Mouse (Mus musculus): Measurements from ENCODE around the gene Kcnt2. TPM values are rescaled to one million over a fixed set of nuclear protein-coding genes. Genes with fewer than 3 reads are reported as not detected.

Gene Kcnt2
- total and polyA plus RNA-seq, 3 experiments: 0.78 to 4.1 (median 3.6) TPM

- DNase-seq: no peak
- WGBS: 50% methylated on average over 1 of the region's 1 CpGs
- no peaks in the 10 kb centered on the region for H3K36me3 ChIP-seq (ENCODE audit: control insufficient read depth, insufficient read depth, low read length)
- H3K4me3 ChIP-seq: no peak overlapping the region
- intact Hi-C loops (cut with DNase I): no loop called here
- no peak overlapping the region for H3K27ac ChIP-seq
- H3K79me2 ChIP-seq (replicated peaks; ENCODE audit: control insufficient read depth, insufficient read depth, low read length): no peaks in the 10 kb centered on the region
- H3K9ac ChIP-seq (ENCODE audit: low read depth, low read length): no peak overlapping the region
- H3K4me1 ChIP-seq (ENCODE audit: control insufficient read depth, insufficient read depth, low read length): no peaks in the 10 kb centered on the region
- no peaks in the 10 kb centered on the region for H3K27me3 ChIP-seq (ENCODE audit: control insufficient read depth, insufficient read depth, low read length)
- TF ChIP-seq POLR2A (IDR thresholded peaks at IDR 0.05; ENCODE audit: insufficient read depth, low read depth, low read length) (no peak), EP300 (IDR thresholded peaks at IDR 0.05; ENCODE audit: insufficient read depth, low read depth, low read length) (no peak), CTCF (IDR thresholded peaks at IDR 0.05) (no peak)
These were observed 169.8 kb downstream of the Kcnt2 start for GRCm38 (mm10) chr1:140415761-140416160.

GRCm38 (mm10) chr1:140422954-140423353 is 177.0 kb downstream of the Kcnt2 start:
- intact Hi-C loops (cut with DNase I): no loop called here
- no peaks in the 10 kb centered on the region for H3K36me3 ChIP-seq (ENCODE audit: control insufficient read depth, insufficient read depth, low read length)
- H3K4me3 ChIP-seq: no peak overlapping the region
- no peak for DNase-seq
- H3K79me2 ChIP-seq (replicated peaks; ENCODE audit: control insufficient read depth, insufficient read depth, low read length): no peaks in the 10 kb centered on the region
- peak overlapping the region; percentile 54 for H3K27ac ChIP-seq
- TF ChIP-seq CTCF (IDR thresholded peaks at IDR 0.05): no peak
- TF ChIP-seq EP300 (IDR thresholded peaks at IDR 0.05; ENCODE audit: insufficient read depth, low read depth, low read length): no peak
- TF ChIP-seq POLR2A (IDR thresholded peaks at IDR 0.05; ENCODE audit: insufficient read depth, low read depth, low read length): no peak
- no peak overlapping the region for H3K9ac ChIP-seq (ENCODE audit: low read depth, low read length)
- H3K4me1 ChIP-seq (ENCODE audit: control insufficient read depth, insufficient read depth, low read length): no peaks in the 10 kb centered on the region
- H3K27me3 ChIP-seq (ENCODE audit: control insufficient read depth, insufficient read depth, low read length): no peaks in the 10 kb centered on the region

GRCm38 (mm10) chr1:140429284-140429850 is 183.4 kb downstream of the Kcnt2 start:
- TF ChIP-seq EP300 (IDR thresholded peaks at IDR 0.05; ENCODE audit: insufficient read depth, low read depth, low read length) (no peak), CTCF (IDR thresholded peaks at IDR 0.05) (no peak), POLR2A (IDR thresholded peaks at IDR 0.05; ENCODE audit: insufficient read depth, low read depth, low read length) (no peak)
- intact Hi-C loops (cut with DNase I): loop anchor here (5.0 kb wide), 1 partner anchor 257 kb away; no protein-coding TSS in a partner anchor
- no peak overlapping the region for H3K4me3 ChIP-seq
- H3K36me3 ChIP-seq (ENCODE audit: control insufficient read depth, insufficient read depth, low read length): no peaks in the 10 kb centered on the region
- no peak overlapping the region for H3K9ac ChIP-seq (ENCODE audit: low read depth, low read length)
- H3K27me3 ChIP-seq (ENCODE audit: control insufficient read depth, insufficient read depth, low read length): no peaks in the 10 kb centered on the region
- peaks cover 1% of the 10 kb centered on the region for H3K4me1 ChIP-seq (ENCODE audit: control insufficient read depth, insufficient read depth, low read length)
- DNase-seq: no peak
- no peaks in the 10 kb centered on the region for H3K79me2 ChIP-seq (replicated peaks; ENCODE audit: control insufficient read depth, insufficient read depth, low read length)
- WGBS: 43% methylated on average over 2 of the region's 2 CpGs
- H3K27ac ChIP-seq: no peak overlapping the region

GRCm38 (mm10) chr1:140432039-140432438 is 186.1 kb downstream of the Kcnt2 start:
- Histone ChIP-seq H3K9ac (ENCODE audit: low read depth, low read length) (no peak overlapping the region), H3K79me2 (replicated peaks; ENCODE audit: control insufficient read depth, insufficient read depth, low read length) (no peaks in the 10 kb centered on the region), H3K27me3 (ENCODE audit: control insufficient read depth, insufficient read depth, low read length) (no peaks in the 10 kb centered on the region), H3K4me3 (no peak overlapping the region), H3K36me3 (ENCODE audit: control insufficient read depth, insufficient read depth, low read length) (no peaks in the 10 kb centered on the region), H3K27ac (no peak overlapping the region; the same call in 1 of the 2 replicates), H3K4me1 (ENCODE audit: control insufficient read depth, insufficient read depth, low read length) (peaks cover 1% of the 10 kb centered on the region)
- TF ChIP-seq POLR2A (IDR thresholded peaks at IDR 0.05; ENCODE audit: insufficient read depth, low read depth, low read length): no peak
- TF ChIP-seq CTCF (IDR thresholded peaks at IDR 0.05): no peak
- no peak for TF ChIP-seq EP300 (IDR thresholded peaks at IDR 0.05; ENCODE audit: insufficient read depth, low read depth, low read length)
- intact Hi-C loops (cut with DNase I): no loop called here
- DNase-seq: no peak
- 59% methylated on average over 1 of the region's 1 CpGs for WGBS

- no peak overlapping the region for H3K4me3 ChIP-seq
- H3K27me3 ChIP-seq (ENCODE audit: control insufficient read depth, insufficient read depth, low read length): no peaks in the 10 kb centered on the region
- intact Hi-C loops (cut with DNase I): no loop called here
- no peaks in the 10 kb centered on the region for H3K36me3 ChIP-seq (ENCODE audit: control insufficient read depth, insufficient read depth, low read length)
- H3K9ac ChIP-seq (ENCODE audit: low read depth, low read length): no peak overlapping the region
- peaks cover 1% of the 10 kb centered on the region for H3K4me1 ChIP-seq (ENCODE audit: control insufficient read depth, insufficient read depth, low read length)
- H3K79me2 ChIP-seq (replicated peaks; ENCODE audit: control insufficient read depth, insufficient read depth, low read length): no peaks in the 10 kb centered on the region
- no peak for DNase-seq
- TF ChIP-seq POLR2A (IDR thresholded peaks at IDR 0.05; ENCODE audit: insufficient read depth, low read depth, low read length): no peak
- no peak for TF ChIP-seq CTCF (IDR thresholded peaks at IDR 0.05)
- TF ChIP-seq EP300 (IDR thresholded peaks at IDR 0.05; ENCODE audit: insufficient read depth, low read depth, low read length): no peak
- no peak overlapping the region for H3K27ac ChIP-seq
- WGBS: 67% methylated on average over 2 of the region's 2 CpGs
These were observed 188.8 kb downstream of the Kcnt2 start for GRCm38 (mm10) chr1:140434791-140435190.

- TF ChIP-seq EP300 (IDR thresholded peaks at IDR 0.05; ENCODE audit: insufficient read depth, low read depth, low read length) (no peak), CTCF (IDR thresholded peaks at IDR 0.05) (no peak), POLR2A (IDR thresholded peaks at IDR 0.05; ENCODE audit: insufficient read depth, low read depth, low read length) (no peak)
- intact Hi-C loops (cut with DNase I): no loop called here
- Histone ChIP-seq H3K4me1 (ENCODE audit: control insufficient read depth, insufficient read depth, low read length) (no peaks in the 10 kb centered on the region), H3K36me3 (ENCODE audit: control insufficient read depth, insufficient read depth, low read length) (no peaks in the 10 kb centered on the region), H3K79me2 (replicated peaks; ENCODE audit: control insufficient read depth, insufficient read depth, low read length) (no peaks in the 10 kb centered on the region), H3K27ac (no peak overlapping the region), H3K27me3 (ENCODE audit: control insufficient read depth, insufficient read depth, low read length) (no peaks in the 10 kb centered on the region), H3K9ac (ENCODE audit: low read depth, low read length) (no peak overlapping the region), H3K4me3 (no peak overlapping the region)
- 41% methylated on average over 5 of the region's 5 CpGs for whole genome bisulfite sequencing
- no peak for DNase-seq
These were observed 192.2 kb downstream of the Kcnt2 start for GRCm38 (mm10) chr1:140438176-140438575.
